Mouse (Mus musculus) lung, embryonic 16.5 days (tissue): ENCODE measurements around the gene Slc25a51. TPM values are rescaled to one million over a fixed set of nuclear protein-coding genes. Genes with fewer than 3 reads are reported as not detected.

ENCODE experiments used
- ATAC-seq: fragments of 200-750 bp; cut with Nextera tagmentation; 2 replicates; pipeline ENCODE4 v1.8.0; 2017; ENCODE audit warnings: low read depth, mild to moderate bottlenecking, moderate library complexity
- H3K27ac ChIP-seq: fragments of 300-500 bp; sonication (generic); 2 replicates; pipeline ENCODE4 v1.5.1; 2014; ENCODE audit warnings: mild to moderate bottlenecking, control low read depth, low read length
- H3K27me3 ChIP-seq: fragments of 300-500 bp; sonication (generic); 2 replicates; pipeline ENCODE4 v1.6.1; 2014; ENCODE audit warnings: low read depth, low read length, mixed read lengths; ENCODE audit not compliant: control insufficient read depth, insufficient read depth
- H3K36me3 ChIP-seq: fragments of 300-500 bp; sonication (generic); 2 replicates; pipeline ENCODE4 v1.6.1; 2014; ENCODE audit warnings: low read length; ENCODE audit not compliant: control insufficient read depth, insufficient read depth
- H3K4me1 ChIP-seq: fragments of 300-500 bp; sonication (generic); replicated peaks from 2 replicates; pipeline ENCODE4 v1.6.1; 2014; ENCODE audit warnings: low read length, mixed read lengths; ENCODE audit not compliant: control insufficient read depth, insufficient read depth
- H3K4me2 ChIP-seq: fragments of 300-500 bp; sonication (generic); 2 replicates; pipeline ENCODE4 v1.6.1; 2014; ENCODE audit warnings: low read depth, low read length, control low read depth
- H3K4me3 ChIP-seq: fragments of 300-500 bp; sonication (generic); 2 replicates; pipeline ENCODE4 v1.5.1; 2014; ENCODE audit warnings: mild to moderate bottlenecking, low read length, control low read depth
- H3K9ac ChIP-seq: fragments of 300-500 bp; sonication (generic); 2 replicates; pipeline ENCODE4 v1.6.1; 2014; ENCODE audit warnings: low read length, control low read depth
- H3K9me3 ChIP-seq: fragments of 300-500 bp; sonication (generic); 2 replicates; pipeline ENCODE4 v1.6.1; 2016; ENCODE audit warnings: low read length; ENCODE audit not compliant: control insufficient read depth
- WGBS: fragments of 180-500 bp; shearing (Covaris S2); extraction: QIAGEN DNeasy Blood & Tissue Kit; methylation state at CpG from one replicate; pipeline ENCODE4 v1.1.7; 2014; 5-methylcytosine and 5-hydroxymethylcytosine counted together
- polyA plus RNA-seq: library from polyadenylated mRNA; unstranded; fragments of >200 nt; fragmentation: Nextera tagmentation; extraction: Ambion mirVana; gene quantifications from 2 replicates; pipeline ENCODE4 v1.2.1, GENCODE M21; 2015

The Slc25a51 gene
- polyA plus RNA-seq, 1 experiment from 2014 or later: 69.4 TPM

DNA sequence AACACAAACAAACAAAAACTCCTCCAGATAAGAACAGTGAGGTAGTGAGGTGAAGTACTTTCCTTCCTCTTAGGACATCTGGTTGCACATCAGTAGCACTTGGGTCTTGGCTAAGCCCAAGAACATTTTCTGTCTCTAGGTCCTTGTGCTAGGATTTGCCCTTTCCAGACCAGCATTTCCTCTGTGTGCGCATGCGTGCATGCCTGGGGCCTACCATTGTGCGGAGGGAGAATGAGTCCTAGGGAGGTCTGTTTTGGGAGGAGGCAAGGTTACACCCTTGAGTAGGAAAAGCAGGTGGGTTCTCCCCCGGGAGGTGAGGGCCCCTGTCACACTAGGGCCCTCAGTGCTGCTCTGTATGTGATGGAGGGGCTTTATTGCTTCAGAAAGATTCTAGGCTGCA lies 10.5 kb upstream of the Slc25a51 start:
- Histone ChIP-seq H3K4me2 (no peak overlapping the region), H3K9me3 (no peaks in the 10 kb centered on the region), H3K27me3 (no peaks in the 10 kb centered on the region), H3K27ac (no peak overlapping the region), H3K36me3 (no peaks in the 10 kb centered on the region), H3K9ac (no peak overlapping the region), H3K4me1 (peaks cover 40% of the 10 kb centered on the region), H3K4me3 (no peak overlapping the region)
- ATAC-seq: no peak
- whole genome bisulfite sequencing: 79% methylated on average over 4 of the region's 4 CpGs

DNA sequence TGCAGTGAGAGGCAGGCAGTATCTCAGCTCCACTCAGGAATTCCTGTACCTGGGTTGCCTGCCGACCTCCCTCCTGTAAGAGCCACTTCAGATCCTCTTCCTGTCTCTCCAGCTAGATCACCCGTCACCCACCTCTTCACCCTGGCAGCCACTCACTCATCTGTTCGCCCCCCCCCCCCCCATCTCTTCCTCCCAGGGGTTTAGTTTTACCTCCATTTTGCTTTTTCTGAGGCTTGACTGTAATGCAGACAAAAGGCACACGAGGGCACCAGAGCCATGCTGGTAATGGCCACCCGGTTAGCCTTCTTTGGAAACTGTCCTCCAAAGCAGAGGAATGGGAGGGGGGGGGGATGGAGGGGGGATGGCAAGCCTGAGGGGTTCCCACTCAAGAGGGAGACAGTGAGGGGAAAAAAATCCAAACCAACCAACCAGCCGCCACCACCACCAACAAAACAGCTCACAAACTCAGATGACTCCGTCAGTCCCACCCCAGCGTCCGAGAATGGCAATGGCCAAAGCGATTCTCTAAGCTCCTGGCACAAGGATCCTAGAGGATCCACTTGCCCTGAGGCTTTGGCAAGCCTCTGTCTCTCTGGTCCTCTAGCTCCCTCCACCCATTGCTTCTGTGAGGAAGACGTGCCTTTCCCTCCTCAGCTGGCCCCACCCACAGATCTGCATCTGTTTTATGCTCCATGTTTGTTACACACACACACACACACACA lies 9.8 kb upstream of the Slc25a51 start:
- 11% methylated on average over 11 of the region's 11 CpGs for WGBS
- Histone ChIP-seq H3K4me3 (no peak overlapping the region), H3K27me3 (no peaks in the 10 kb centered on the region), H3K9ac (no peak overlapping the region), H3K36me3 (no peaks in the 10 kb centered on the region), H3K9me3 (no peaks in the 10 kb centered on the region), H3K27ac (no peak overlapping the region), H3K4me1 (peaks cover 33% of the 10 kb centered on the region), H3K4me2 (peak overlapping the region; percentile 40)
- peak; percentile 46; the same call in 1 of the 2 replicates for ATAC-seq

DNA sequence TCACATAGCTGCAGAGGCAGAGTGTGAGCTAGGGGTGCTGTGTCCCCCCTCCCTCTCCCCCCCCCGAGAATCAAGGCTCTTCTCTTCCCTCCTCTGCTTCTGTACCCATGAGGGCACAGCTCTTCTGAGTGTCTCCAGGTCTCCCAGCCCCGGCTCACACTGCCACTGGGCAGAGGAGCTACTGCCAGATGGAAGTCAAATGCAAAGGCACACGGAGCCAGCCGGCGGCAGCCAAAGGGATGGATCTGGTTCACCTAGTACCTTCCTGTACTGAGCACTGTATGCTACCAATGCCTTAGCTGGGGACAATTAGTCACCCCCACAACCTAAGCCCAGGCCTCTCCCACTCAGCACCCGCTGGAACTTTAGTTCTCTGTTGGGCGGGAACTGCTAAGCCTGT lies 7.7 kb upstream of the Slc25a51 start:
- Histone ChIP-seq H3K27me3 (no peaks in the 10 kb centered on the region), H3K9ac (no peak overlapping the region), H3K4me1 (peaks cover 27% of the 10 kb centered on the region), H3K36me3 (no peaks in the 10 kb centered on the region), H3K9me3 (no peaks in the 10 kb centered on the region), H3K4me2 (no peak overlapping the region), H3K4me3 (no peak overlapping the region), H3K27ac (no peak overlapping the region)
- WGBS: 58% methylated on average over 7 of the region's 7 CpGs
- ATAC-seq: no peak

GRCm38 (mm10) chr4:45413674-45414338 lies 5.2 kb upstream of the Slc25a51 start:
- H3K27ac ChIP-seq: no peak overlapping the region
- 65% methylated on average over 9 of the region's 9 CpGs for WGBS
- no peaks in the 10 kb centered on the region for H3K27me3 ChIP-seq
- no peak overlapping the region for H3K4me3 ChIP-seq
- no peak overlapping the region for H3K4me2 ChIP-seq
- H3K36me3 ChIP-seq: no peaks in the 10 kb centered on the region
- H3K9me3 ChIP-seq: no peaks in the 10 kb centered on the region
- ATAC-seq: no peak
- peaks cover 10% of the 10 kb centered on the region for H3K4me1 ChIP-seq
- no peak overlapping the region for H3K9ac ChIP-seq

- WGBS: 56% methylated on average over 16 of the region's 16 CpGs
These were observed 4.0 kb upstream of the Slc25a51 start for GRCm38 (mm10) chr4:45412433-45413192.

DNA sequence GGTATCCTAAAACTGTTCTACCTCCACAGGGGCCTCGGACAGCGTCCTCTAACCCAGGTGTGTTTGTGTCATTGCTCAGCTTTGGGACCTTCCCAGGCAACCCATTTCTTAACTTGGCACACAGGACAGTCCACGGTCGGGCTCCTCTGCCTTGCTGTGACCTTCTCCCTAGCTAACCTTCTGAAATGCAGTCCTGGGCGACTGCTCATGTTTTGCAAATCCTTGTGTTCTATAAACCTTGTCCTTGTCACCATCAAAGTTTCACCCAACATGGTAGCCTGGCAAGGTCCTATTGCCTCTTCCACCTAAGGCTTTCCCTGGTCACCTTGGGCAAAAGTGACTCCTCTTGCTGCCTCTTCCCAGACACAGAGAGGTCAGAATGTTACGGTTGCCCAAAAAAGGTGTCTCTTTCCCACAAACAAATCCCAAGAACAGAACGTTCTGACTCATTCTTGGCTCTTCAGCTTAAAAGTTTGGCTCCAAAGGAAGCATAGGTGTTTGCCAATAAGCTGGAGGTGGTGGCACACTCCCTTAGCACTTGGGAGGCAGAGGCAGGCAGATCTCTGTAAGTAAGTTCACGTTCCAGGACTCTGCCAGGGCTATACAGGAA lies 2.7 kb upstream of the Slc25a51 start:
- no peaks in the 10 kb centered on the region for H3K36me3 ChIP-seq
- no peak overlapping the region for H3K4me3 ChIP-seq
- peaks cover 14% of the 10 kb centered on the region for H3K4me1 ChIP-seq
- WGBS: 87% methylated on average over 8 of the region's 8 CpGs
- no peak overlapping the region for H3K9ac ChIP-seq
- no peaks in the 10 kb centered on the region for H3K9me3 ChIP-seq
- H3K4me2 ChIP-seq: no peak overlapping the region
- H3K27ac ChIP-seq: no peak overlapping the region
- no peaks in the 10 kb centered on the region for H3K27me3 ChIP-seq
- no peak for ATAC-seq

More at GRCm38 (mm10) chr4:45412433-45413192, 4.0 kb upstream of the Slc25a51 start:
- Histone ChIP-seq H3K4me2 (no peak overlapping the region), H3K27me3 (no peaks in the 10 kb centered on the region), H3K4me1 (peaks cover 3% of the 10 kb centered on the region), H3K4me3 (no peak overlapping the region), H3K36me3 (no peaks in the 10 kb centered on the region), H3K9me3 (no peaks in the 10 kb centered on the region), H3K9ac (no peak overlapping the region), H3K27ac (no peak overlapping the region)
- no peak for ATAC-seq

GRCm38 (mm10) chr4:45409270-45409669 lies 704 bp upstream of the Slc25a51 start:
- Histone ChIP-seq H3K36me3 (no peaks in the 10 kb centered on the region; the same call in 1 of the 2 replicates), H3K4me1 (peaks cover 13% of the 10 kb centered on the region), H3K27me3 (no peaks in the 10 kb centered on the region), H3K4me3 (peak overlapping the region; percentile 77), H3K9ac (peak overlapping the region; percentile 95), H3K4me2 (peak overlapping the region; percentile 78), H3K27ac (peak overlapping the region; percentile 95), H3K9me3 (no peaks in the 10 kb centered on the region)
- under 1% methylated on average over 10 of the region's 10 CpGs for WGBS
- ATAC-seq: peak; percentile 52

- Histone ChIP-seq H3K4me1 (peaks cover 21% of the 10 kb centered on the region), H3K36me3 (peaks cover 7% of the 10 kb centered on the region; the same call in 1 of the 2 replicates), H3K9ac (peak overlapping the region; percentile 95), H3K27ac (peak overlapping the region; percentile 95), H3K27me3 (no peaks in the 10 kb centered on the region), H3K4me2 (peak overlapping the region; percentile 78), H3K4me3 (peak overlapping the region; percentile 77), H3K9me3 (no peaks in the 10 kb centered on the region)
- no peak for ATAC-seq
- WGBS: under 1% methylated on average over 19 of the region's 19 CpGs
These were observed 747 bp downstream of the Slc25a51 start for GRCm38 (mm10) chr4:45407703-45408334.
